Mouse (Mus musculus): ENCODE data around the gene Ctsw. TPM values are rescaled to one million over a fixed set of nuclear protein-coding genes. Genes with fewer than 3 reads are reported as not detected.
A peak's percentile ranks its signal among the peaks of the same experiment; 100 is the strongest.
"Not testable (repeated sequence)": the region's sequence is repeated elsewhere in the genome, so short reads cannot be mapped to it uniquely, and the experiment has no call there.

Gene Ctsw
- total RNA-seq (2021) = 1 to 10 TPM; 2.2 to 2.7 TPM
- long read RNA-seq, experiment 1, partial matches to known transcripts = 0 of 4 reads
- long read RNA-seq, experiment 1, other reads (novel, unspliced or antisense) = 2 of 4 reads
- long read RNA-seq, experiment 2, partial matches to known transcripts = 0 of 1 reads
- long read RNA-seq, experiment 2, other reads (novel, unspliced or antisense) = 1 of 1 reads

DNA sequence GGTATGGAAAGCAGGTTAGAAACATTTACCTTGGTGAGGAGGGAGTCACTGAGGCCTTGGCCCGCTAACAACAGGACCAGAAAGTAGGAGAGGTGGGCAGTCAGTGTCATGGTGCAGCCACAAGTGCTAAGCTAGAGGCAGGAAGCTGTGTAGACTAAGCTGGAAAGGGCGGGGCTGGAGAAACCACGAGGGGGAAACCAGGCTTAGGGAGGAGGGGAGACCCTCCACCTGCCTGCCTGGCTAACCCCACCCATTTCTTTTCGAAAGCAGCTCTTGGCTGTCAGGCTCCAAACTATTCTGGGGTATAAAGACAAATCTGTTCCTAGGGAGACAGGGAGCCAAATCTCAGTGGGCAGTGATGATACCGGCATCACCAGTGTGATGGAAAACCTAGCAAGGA lies at the start of gene Ctsw:
Gene Ctsw (minus strand): TSS at position 134 of the 400 bp plus-strand sequence.
- peak in 1 of 2 experiments; percentile 54 for DNase-seq (ENCODE audit: low spot score in 2 of 2)
- intact Hi-C loops (cut with DNase I) = no loop called here

DNA sequence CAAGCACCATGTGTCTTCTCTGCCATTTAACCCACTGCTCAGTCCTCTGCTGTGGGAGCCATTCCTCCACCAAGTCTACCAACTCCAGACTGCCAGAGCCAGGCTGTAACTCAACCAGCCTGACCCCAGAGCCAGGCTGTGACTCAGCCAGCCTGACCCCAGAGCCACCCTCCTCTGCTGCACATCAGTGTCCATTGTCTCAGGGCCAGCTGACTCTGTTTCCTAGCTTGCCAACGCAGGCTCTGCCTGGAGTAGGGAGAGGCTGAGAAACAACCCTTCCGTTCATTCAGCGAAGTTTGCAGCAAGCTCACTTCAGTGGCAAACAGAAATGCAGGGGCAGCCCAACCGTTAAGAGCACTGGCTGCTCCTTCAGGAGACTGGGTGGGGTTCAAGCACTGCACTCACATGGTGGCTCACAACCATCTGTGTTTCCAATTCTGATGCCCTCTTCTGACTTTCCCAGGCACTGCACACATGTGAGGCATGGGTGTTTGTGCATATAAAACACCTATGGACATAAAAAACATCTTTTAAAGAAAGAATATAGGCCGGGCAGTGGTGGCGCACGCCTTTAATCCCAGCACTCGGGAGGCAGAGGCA lies 48.7 kb upstream of the Ctsw start:
- DNase-seq (ENCODE audit: low spot score in 2 of 2) = no peak
- intact Hi-C loops (cut with DNase I) = no loop called here

DNA sequence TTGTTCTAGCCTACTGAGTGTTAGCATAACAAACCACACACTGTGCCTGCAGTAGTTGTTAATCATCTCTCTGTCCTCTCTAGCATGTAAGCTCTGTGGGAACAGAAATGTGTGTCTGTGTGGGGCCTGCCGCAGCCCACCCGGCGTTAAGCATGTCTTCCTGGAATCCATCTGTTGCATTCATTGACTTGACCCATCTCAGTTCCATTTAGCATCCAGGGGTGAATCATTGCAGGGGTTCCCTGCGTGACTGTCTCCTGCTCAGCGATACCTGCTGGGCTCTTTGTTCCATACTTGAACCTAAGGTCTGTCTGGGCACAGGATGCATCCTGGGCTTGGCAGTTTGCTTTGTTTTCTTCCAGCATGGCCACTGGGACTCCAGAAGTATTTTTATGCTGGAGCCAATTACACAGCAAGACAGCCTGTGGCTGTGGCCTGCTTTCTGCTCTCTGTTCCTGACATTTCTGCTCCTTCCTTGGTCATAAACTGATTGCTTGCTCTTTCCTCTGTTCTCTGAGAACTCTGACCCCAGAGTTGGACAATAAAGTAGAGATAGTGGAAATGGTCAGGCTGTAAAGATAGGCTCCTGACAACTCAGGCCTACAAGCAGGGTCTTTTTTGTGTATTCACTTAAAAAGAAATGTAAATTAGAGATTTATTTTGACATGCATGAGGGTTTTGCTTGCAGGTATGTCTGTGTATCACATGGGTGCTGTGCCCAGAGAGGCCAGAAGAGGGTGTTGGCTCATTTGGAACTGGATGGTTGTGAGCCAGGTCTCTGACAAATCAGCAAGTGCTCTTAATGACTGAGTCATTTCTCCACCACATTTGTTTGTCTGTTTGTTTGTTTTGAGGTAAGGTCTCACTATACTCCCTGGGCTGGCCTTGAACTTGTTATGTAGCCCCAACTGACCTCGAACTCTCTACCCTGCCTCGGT lies 47.8 kb upstream of the Ctsw start:
- intact Hi-C loops (cut with DNase I) = no loop called here
- no peak for DNase-seq (ENCODE audit: low spot score in 2 of 2)

DNA sequence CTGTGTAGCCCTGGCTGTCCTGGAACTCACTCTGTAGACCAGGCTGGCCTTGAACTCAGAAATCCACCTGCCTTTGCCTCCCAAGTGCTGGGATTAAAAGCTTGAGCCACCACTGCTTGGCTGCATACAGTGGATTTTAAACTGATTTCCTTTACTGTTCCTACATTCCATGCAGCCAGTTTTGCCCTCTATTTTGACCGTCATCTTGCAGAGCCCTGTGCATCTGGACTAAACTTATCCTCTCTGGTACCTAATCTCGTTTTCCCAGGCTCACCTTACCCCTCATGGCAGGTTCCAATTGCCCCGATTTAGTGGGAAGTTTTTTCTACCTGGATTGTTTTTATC lies 44.7 kb upstream of the Ctsw start:
- intact Hi-C loops (cut with DNase I) = no loop called here
- no peak for DNase-seq (ENCODE audit: low spot score in 2 of 2)

DNA sequence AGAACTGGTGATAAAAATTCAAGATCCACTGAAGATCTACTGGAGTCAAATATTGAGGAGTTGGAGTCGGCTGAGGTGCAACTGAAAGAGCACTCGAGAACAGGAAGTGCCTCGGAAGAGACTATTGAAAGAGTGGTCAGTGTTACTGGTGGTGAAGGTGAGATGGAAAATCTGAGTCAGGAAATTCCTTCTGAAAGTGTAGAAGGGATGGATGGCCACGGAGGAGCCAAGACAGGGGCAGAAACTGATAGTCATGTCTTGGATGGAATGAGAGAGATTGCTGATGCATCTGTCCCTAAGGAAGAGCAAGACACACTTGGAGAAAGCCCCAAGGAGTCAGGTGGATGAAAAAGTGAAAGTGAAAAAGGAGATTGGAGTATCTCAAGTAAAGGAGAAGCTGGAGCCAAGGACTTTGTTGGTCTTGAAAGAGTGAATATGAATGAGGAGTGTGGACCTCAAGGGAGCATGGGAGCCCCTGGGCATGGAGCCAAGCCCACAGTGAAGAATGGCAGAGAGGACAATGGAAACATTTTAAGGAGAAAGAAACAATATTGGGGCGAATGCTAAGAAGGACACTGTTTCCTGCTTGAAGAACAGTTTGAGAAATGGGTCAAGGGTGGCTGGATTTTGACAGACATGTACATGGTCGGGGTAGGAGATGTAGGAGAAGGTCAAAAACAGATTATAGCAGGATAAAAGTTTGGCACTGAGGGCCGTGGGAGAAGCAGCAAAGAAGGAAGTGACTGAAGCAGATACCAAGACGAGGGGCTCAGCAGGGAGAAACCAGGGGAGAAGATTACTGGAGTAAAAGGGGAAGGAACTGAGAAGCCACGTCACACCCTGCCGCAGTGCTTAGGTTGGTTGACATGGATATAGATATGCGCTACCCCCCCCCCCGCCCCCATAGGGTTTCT lies 44.0 kb upstream of the Ctsw start:
- no peak for DNase-seq (ENCODE audit: low spot score in 2 of 2)
- intact Hi-C loops (cut with DNase I) = no loop called here

DNA sequence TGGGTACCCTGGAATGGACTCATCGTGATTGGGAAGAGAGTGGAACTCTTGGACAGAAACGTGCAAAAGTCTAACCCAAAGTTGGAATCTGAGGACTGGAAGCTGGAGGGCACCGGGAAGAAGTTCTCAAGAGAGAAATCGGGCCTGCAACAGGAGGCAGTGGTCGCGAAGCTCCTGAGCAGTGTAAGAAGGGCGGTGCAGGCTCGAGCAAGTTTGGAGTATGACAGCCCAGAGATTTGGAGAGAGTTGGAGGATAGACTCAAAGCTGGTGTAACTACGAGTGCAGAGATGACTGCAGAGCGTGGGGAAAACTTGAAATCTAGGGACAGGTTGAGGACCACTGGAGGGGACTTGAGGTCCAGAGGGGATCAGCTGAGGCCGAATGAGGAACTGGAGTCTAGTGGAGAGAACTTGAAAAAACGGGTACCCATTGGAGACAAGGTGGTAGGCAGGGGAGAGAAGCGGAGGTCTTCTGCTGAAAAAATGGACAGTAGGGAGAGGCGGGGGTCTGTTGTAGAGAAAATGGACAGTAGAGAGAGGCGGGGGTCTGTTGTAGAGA lies 42.8 kb upstream of the Ctsw start:
- DNase-seq (ENCODE audit: low spot score in 2 of 2) = no peak
- intact Hi-C loops (cut with DNase I) = no loop called here

DNA sequence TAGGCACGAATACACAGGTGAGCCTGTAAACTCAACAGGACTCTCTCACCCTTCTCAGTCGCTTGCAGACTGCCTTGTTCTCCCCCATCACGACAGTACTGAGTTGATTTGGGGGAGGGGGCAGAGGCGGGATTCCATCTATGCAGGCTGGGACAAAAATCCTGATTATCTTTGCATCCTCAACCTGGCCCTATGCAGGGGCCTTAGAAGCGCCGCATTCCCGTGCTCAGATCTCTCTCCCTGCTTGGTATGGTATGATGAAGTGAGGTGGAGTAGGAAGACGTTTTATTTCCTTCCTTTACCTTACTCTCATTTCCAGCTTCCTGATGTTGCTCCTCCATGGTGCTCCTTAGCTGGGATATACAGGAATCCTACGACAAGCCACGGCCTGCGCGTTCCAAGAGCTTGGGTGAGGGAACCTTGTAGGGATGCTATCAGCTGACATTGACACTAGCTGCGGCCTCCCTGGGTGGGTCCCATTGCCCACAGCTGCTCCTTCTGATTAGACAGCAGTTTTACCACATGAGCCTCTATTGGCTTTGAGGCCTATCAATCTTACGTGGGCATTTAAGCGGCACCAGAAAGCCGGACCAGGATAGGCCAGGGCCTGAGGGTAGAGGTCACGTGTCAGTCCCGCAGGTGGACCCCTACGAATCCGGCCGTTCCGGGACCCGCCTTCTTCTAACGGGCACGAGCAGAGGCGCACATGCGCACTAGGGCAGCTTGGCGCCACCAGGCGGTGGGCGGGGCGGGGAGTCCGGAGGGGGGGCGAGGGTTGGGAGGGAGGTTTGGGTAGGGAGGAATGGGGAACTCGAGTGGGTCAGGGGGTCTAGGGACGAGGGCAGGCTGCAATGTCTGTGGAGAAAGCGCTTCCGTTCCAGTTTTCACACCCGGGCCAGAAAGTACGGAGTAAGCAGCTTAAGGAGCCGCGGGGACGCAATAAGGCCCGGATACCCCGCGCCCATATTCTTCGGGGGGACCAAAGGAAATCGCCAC lies 42.0 kb upstream of the Ctsw start, which contains the start of gene Snx32:
Gene Snx32 (minus strand): TSS at position 508 of the 996 bp plus-strand sequence.
- intact Hi-C loops (cut with DNase I) = no loop called here
- DNase-seq (ENCODE audit: low spot score in 2 of 2) = peak; percentile 99 to 100

DNA sequence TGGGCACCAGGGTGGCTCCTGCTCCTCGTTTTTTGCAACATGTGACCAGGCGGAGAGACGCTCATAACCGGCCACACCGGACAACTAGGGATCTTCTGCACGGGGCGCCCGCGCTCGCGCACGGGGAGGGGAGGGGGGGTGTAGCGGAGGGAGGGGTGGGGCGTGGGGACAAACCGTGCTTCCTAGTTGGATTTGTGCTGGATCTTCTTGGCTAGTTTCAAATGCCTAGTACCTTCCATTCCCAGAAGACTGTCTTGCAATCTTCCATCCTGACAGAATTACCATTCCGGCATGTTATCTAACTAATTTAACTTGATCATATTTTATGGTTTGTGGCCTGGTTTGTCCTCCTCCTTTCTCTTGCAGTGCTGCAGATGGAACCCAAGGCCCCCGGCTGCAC lies 35.4 kb upstream of the Ctsw start, which contains the start of gene 1700020D05Rik:
Gene 1700020D05Rik (minus strand): TSS at position 101 of the 400 bp plus-strand sequence.
- DNase-seq (ENCODE audit: low spot score in 2 of 2) = no peak
- intact Hi-C loops (cut with DNase I) = no loop called here

DNA sequence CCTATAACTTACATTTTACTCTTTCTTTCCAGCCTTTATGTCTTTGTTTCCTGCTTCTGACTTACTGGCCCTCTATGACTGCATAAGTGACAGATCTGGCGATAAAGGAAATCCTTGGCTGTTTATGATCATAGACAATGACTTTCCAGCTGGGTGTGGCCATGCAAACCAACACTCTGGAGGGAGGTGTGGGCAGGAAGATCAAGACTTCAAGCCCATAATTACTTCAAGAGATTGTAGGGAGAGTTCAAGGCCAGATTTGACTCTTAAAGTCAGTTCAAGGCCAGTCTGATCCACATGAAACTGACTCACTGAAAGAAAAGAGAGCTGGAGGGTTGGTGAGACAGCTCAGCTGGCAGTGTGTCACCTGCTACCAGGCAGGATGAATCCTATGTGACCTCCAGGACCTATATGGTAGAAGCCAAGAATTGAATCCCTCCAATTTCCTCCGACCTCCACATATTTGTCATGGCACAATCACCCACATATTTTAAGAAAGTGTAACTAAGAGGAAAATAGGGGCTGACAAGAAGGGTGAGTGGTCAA lies 32.1 kb upstream of the Ctsw start:
- DNase-seq (ENCODE audit: low spot score in 2 of 2) = no peak
- intact Hi-C loops (cut with DNase I) = no loop called here

DNA sequence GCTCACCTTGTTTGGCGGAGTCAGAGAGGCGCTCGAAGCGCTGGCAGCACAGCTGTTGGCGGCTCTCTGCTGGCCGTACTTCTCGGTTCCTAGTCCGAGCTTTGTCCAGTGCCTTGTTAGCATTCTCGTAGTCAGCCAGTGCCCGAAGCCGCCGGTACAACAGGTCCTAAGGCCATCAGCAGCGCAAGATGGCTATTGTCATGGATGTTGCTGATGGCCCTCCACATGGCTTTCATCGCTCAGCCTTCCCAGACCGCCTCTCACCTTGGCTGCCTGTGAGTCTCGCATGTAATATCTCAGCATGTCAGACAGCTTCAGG lies 27.7 kb upstream of the Ctsw start:
- intact Hi-C loops (cut with DNase I) = no loop called here
- no peak for DNase-seq (ENCODE audit: low spot score in 2 of 2)

DNA sequence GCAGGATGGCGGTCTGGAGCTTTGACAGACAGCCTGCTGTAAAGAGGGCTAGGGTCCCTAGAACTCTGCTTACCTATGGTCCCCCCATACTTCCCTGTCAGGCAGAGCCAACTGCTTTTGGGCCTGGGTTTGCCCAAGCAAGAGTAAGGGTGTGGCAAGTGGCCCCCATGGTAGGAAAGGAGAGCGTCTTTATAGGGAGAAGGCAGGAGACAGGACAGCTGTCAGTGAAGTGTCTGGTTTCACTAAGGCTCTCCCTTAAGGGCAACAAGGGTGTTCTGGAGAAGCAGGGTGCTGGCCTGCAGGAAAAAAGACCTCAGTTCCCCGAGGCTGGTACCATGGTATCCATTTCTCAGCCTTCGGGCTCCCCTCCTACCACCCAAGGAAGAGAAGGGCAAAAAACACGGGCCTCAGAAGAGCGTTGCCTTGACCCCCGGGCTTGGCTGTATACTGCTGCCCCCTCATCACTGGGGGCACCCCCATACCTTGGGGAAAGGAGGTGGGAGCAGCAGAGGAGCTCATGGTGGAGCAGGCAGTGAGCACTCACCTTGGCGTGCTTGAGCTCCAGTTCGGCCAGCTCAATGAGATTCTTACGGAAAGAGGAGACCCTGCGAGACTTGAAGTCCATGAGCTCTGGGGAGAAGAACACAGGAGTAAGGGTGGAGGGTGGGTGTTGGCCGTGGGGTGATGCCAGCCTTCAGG lies 27.2 kb upstream of the Ctsw start:
- no peak for DNase-seq (ENCODE audit: low spot score in 2 of 2)
- intact Hi-C loops (cut with DNase I) = no loop called here

DNA sequence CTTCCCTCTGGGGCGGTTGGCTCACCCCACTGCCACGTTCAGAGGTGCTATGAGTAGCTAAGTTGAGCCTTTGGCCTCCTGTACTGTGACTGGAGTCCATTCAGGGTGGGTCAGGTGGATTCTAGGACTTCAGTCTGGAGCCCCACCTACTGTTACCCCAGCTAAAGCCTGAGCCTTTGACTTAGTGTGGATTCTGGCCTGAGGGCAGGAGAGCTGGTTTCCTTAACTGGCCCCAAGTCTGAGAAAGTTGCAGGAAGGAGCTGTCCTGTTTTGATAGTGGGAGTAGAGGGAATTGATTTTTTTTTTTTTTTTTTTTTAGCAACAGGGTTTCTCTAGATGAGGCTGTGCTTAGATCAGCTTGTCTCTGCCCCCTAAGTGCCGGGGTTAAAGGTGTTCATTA lies 26.0 kb upstream of the Ctsw start:
- DNase-seq (ENCODE audit: low spot score in 2 of 2) = no peak
- intact Hi-C loops (cut with DNase I) = no loop called here

DNA sequence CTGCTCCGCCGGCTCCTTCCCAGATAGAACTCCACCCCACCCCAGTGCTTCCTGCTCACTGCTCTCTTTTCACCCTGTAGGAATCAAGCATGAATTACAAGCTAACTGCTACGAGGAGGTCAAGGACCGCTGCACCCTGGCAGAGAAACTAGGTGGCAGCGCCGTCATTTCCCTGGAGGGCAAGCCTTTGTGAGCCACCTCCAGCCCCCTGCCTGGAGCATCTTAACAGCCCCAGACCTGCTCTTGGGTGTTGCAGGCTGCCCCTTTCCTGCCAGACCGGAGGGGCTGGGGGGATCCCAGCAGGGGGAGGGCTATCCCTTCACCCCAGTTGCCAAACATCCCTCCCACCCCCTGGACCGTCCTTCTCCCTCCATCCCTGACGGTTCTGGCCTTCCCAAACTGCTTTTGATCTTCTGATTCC lies 25.0 kb upstream of the Ctsw start:
- intact Hi-C loops (cut with DNase I) = not testable (repeated sequence)

DNA sequence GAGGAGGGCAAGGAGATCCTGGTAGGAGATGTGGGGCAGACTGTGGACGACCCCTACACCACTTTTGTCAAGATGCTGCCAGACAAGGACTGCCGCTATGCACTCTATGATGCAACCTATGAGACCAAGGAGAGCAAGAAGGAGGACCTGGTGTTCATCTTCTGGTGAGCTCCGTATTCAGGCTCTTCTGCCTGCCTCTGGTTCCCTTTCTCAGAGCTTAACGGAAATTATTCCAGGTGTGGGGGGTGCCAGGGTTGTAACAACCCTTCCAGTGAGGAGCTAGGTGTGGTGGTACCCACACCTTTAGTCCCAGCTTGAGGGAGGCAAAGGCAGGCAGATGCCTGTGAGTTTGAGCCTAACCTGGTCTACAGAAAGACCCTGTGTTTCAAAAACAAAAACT lies 24.3 kb upstream of the Ctsw start:
- intact Hi-C loops (cut with DNase I) = no loop called here
- no peak for DNase-seq (ENCODE audit: low spot score in 2 of 2)

More for the DNA sequence above, 25.0 kb upstream of the Ctsw start:
- not testable (repeated sequence) for DNase-seq (ENCODE audit: low spot score in 2 of 2)

DNA sequence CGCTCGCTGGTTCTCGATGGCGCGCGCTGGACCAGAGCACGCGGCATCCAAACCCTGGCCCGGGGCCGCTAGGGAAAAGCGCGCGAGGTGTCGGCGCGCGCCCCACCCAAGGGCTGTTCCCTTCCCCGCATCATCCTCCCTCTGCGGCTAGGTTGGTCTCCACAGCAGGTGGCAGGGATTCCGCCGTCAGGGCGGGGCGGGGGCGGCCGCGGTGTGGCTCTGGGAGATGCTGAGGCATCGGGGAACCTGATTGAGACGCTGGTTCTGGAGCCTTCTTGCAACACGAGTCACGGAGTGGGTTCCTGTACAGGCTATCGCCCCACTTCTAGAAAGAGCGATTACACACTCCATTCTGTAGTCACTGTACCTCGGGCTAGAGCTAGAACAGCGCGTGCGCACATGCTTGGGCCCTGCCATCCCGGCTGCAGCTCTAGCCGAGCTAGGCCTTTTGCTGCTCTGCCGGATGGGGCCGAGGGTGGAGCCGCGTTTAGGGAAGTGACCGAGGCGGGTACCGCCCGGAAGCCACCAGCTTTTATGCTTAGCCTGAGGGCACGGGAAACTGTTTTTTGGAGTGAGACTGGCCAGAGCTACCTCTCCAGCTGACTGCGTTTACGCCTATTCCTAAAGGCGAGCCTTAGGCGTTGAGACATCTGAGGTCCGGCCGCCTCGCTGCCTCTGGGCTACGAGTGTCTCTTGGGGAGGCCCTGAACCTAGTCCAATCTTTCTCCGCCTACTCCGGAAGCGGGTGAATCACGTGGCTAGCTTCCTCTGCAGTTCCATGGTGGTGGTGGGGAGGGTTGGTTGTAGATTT lies 22.8 kb upstream of the Ctsw start:
- intact Hi-C loops (cut with DNase I) = no loop called here
- peak; percentile 81 to 83 for DNase-seq (ENCODE audit: low spot score in 2 of 2)

DNA sequence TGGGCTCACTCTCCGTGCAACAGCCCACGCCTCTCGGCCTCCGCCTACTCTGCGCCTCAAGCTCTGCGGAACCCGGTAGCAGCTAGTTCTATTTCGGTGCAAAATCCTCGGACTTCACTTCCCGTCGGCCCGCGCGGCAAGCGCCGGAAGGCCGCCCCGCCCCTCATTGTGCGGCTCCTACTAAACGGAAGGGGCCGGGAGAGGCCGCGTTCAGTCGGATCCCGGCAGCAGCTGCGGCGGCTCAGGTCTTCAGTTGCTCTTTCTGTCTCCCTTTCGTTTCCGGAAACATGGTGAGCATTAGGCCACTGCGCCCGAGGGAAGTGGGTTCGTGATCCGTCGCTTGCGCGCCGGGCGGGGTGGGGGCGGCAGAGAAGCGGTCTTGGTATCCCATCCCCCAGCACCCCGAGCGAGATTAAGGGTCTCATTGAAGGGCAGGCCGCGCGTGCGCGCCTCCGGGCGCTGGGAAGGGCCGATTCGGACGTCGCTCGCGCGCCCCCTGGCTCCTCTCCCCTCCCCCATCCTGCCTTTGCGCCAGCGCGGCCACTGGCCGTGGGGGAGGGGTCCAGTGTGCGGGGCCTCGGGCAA lies 22.1 kb upstream of the Ctsw start, which contains the start of gene Cfl1:
Gene Cfl1 (plus strand): TSS at position 143 of the 585 bp plus-strand sequence.
- peak; percentile 95 for DNase-seq (ENCODE audit: low spot score in 2 of 2)
- intact Hi-C loops (cut with DNase I) = no loop called here
